Mouse (Mus musculus): ENCODE data around the gene Mogat2.

Mogat2 gene

DNA sequence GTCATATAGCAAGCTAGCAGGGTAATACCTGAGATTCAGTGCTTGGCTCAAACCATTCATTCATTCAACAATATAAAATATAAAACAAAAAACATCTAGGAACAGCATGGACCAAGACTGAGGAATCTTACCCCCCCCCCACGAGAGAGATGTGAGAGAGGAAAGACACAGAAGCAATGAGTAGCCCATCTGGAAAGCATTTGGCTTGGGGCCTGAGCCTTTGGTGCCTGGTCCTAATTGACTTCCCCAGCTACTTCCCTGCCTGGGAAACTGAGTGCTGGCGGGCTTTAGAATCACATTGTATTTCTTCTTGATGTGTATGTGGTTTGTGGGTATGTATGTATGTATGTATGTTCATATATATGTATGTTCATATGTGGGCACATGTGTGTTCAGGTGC, 2.8 kb downstream of the Mogat2 start:
- no peak for DNase-seq (ENCODE audit: low spot score)

DNA sequence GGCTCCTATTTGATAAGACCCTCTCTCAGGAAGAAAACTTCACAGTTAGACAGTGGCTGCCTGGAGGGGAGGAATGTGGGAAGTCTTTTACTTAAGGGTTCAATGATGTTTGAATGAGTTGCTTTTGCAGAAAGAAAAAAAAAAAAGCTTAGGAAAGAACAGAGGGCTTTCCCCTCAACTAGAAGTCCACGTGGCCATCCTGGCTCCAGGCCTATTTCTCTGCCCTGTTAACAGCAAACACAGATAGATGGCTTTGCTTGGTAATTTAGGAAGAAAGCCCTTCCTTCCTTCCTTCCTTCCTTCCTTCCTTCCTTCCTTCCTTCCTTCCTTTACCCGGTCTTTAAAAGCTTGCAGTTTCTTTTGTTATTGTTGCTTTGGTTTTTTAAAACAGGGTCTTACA, 3.5 kb downstream of the Mogat2 start:
- no peak for DNase-seq (ENCODE audit: low spot score)

DNA sequence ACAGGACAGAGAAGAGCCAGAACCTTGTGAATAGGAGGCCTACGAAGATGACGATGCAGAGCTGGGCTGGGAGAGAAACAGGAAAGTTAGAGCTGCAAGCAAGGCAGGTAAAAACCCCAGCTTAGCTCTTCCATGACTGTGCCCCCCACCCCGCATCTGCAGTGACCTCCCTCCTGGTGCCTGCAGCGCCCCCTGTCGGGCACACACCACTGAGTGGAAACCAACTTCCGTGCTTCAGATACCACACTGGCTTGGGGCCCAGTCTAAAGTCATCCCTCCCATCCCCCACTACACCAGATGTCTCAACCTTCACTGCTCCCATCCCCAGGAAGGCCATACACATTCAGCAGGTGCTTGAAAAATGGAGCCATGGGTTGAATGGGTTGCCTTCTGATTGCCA, 5.8 kb downstream of the Mogat2 start:
- no peak for DNase-seq (ENCODE audit: low spot score)

DNA sequence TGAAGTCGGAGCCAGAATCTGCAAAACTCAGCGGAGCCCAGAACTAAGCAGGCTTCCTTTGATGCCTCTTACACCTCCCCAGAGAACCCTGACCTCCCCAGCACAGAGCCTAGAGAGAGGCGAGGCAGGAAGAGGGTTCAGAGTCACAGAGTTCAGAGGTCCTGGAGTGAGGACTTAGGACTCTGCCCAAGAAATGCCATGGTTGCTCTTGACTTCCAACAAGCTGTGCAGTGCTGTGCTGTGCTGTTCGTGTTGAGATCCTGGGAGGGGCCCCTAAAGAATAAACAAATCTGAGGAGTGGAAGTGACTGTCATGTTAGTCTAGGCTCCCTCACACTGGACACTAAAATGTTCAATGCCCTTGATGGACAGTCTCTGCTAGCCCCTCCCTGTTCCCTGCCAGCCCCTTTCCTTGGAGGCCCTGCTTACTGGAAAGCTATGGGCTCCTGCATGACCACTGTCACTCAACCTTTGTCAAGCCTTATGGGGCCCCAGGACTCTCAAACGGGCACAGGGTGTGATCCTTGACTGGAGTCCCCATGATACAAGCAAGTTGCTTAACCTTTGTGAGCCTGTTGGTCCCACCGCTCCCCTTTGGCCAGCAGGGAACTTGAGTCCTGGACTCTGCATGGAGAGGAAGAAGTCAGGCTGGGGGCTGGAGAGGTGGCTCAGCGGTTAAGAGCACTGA, 8.2 kb downstream of the Mogat2 start:
- no peak for DNase-seq (ENCODE audit: low spot score)

DNA sequence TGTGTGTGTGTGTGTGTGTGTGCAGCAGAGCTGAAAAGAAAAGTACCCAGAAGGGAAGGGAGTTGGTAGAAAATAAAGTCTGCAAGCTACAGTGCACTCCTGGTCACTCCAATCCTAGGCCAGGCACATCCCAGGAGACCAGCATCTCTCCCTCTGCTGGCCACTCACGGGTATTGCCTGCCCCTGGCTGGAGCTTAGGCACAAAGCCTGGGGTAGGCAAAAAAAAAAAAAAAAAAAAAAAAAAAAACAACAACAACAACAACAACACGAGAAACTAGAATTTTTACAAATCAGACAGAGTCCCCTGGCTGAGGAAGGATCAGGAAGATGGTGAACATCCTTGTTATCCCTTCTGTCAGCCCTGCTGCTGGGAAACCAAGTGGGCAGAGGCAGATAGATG, 9.0 kb downstream of the Mogat2 start:
- DNase-seq (ENCODE audit: low spot score): no peak

DNA sequence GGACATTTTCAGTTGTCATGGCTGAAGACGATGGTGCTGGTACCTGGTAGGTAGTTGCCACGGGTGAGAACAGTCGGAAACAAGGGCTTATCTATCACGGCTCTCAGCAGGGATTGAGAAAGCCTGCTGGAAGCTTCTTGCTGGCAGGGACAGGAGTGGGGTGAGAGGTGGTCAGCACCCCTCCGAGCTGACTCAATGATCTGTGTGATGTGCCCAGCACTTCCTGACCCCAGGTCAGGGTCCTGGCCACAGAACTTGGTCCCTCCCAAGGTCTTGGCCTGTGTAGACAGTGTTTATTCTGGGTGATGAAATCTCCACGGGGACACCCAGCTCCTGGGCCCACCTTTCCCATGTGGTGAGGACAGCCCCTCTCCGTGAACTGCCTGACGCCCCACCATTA, 9.6 kb downstream of the Mogat2 start:
- no peak for DNase-seq (ENCODE audit: low spot score)

DNA sequence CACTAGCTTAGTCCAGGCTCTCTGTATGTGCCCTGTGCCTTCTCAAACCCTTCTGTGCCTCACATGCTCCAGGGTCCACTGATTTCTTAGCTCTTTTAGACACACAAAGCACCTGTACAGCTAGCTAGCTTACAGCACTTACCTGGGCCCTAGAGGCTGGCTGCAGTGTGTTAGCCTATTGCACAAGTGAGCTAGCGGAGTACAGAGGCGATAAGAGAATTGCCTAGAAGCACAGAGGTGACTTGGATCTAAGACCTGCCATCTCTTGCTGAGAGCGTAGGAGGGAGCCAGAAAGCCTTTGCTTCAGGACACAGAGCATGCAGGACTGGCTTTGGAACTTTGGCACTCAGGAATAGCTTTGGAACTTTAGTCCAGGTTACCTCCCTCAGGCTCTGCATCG, 11.2 kb downstream of the Mogat2 start:
- no peak for DNase-seq (ENCODE audit: low spot score)

DNA sequence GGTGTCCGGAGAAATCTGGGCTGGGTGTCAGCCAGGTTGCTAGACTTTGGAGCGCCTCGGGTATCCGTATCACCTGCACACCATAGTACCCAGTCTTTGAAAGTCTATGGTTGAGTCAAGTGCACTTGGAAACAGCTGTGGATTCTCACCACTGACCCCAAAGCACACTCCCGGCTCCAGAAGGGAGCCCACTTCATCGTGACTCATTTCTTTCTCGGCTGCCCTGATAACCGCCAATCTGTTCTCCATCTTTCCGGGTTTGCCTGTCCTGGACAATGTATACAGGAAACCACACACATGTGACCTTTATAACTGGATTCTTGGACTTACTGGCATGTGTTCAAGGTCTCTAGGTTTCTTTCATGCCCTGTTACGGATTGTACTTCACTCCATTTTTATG, 11.8 kb downstream of the Mogat2 start:
- DNase-seq (ENCODE audit: low spot score): no peak

DNA sequence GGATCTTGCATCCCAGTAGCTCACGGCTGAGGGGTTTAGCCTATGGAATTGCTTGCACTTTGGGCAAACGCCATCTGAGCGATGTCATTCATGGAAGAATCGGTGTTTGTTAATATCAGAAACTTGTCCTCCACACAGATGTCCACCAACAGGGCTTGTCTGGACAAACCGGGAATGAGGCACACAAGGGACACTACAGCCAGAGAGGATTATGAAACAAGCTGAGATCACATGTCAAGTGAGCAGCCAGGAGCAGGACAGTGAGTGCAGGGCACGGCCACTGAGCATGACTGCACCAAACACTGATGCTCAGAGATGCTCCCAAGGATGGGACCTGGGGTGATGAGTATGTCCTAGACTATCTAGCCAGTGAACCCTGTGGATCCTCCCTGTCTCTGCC, 13.0 kb downstream of the Mogat2 start:
- DNase-seq (ENCODE audit: low spot score): no peak

DNA sequence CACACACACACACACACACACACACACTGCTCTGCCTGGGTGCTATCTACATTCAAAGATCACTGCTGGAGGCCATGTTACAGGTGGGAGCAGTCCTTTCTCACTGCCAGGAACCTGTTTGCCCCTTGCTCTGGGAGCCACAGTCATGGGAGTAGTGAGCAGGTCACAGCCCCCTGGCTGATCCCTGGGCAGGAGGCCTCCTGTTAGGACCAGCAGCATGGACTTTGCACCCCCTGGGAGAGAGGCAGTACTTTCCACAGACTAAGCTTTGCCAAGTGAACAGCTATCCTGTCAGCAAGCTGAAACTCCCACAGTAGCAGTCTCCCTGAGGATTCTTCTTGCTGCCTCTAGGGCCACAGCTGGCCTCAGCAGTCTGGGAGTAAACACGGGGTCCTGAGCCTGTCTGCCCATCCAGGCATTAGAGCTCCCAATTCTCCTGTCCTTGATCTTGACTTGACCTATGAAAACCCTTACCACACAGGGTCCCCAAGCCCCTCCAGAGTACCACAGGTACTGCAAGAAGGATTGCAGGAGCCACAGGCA, 13.7 kb downstream of the Mogat2 start:
- DNase-seq (ENCODE audit: low spot score): no peak

DNA sequence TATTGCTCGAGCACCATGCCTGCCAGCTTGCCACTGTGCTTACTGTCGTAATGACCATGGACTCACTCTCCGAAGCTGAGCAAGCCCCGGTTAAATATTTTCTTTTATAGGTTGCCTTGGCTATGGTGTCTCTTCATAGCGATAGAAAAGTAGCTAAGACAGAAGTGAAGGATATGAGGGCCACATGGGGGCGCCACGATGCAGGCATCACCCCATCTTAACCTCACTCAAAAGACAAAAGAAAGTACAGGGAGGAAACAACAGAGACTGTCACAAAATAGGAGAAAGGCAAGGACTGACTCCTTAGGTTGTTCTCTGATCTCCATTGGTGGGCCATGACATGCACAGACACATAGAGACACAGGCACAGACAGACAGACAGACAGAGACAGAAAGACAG, 14.2 kb downstream of the Mogat2 start:
- no peak for DNase-seq (ENCODE audit: low spot score)

DNA sequence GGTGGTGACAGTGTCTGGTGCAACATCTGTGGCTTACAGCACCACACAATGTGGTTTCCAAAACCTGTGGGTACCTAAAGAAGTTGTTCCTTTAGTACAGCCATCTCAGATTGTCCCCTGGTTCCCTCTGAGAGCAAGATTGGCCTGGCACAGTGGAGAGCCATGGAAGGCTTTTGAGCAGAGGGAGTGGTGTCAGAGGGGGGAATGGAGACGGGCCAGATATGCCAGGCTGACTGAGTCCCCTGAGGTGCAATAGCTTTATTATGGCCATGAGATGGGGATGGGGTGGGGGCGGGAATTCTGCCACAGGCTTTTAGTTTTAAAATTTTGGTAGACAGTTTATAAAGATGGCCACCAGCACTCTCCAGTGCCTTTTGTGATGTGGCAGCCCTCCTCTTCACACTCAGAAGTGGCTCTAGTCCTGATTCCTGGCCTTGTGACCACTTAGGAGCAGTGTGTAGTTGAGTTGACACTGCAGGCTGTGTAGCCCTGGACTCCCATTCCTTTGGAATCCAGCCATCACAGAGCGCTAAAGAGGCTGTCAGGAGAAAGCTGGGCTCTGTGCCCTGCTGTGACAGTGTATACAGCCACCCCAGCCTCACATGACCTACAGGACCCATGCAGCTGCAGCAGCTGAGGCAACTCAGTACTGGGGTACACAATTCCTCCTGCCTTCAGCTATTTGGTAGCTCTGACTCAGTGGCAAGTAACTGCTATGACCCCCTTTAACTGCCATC, 20.9 kb downstream of the Mogat2 start:
- DNase-seq (ENCODE audit: low spot score): no peak

DNA sequence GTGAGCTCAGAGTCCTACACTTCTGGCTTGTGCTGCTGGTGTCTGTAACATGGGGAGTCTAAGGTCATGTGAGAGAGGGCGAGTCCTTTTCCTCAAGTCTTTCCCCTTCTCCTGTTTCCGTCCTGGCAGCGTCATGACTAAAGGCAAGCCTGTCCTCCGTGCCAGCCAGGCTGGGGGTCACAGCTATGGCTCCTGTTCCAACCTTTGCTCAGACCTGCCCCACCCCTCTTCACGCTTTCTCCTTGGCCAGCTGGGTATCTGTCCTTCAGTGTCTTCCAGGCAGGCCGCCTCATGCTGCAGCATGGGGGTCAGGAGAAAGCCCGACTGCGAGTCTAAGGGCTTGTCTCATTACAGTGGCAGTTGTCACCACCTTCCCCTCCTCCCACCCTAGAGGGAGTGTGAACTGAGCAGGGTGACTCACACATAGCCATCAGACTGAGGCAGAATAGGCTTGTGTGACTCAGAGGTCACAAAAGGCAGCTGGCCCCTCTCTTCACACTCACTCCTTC, 23.0 kb downstream of the Mogat2 start:
- DNase-seq (ENCODE audit: low spot score): no peak

DNA sequence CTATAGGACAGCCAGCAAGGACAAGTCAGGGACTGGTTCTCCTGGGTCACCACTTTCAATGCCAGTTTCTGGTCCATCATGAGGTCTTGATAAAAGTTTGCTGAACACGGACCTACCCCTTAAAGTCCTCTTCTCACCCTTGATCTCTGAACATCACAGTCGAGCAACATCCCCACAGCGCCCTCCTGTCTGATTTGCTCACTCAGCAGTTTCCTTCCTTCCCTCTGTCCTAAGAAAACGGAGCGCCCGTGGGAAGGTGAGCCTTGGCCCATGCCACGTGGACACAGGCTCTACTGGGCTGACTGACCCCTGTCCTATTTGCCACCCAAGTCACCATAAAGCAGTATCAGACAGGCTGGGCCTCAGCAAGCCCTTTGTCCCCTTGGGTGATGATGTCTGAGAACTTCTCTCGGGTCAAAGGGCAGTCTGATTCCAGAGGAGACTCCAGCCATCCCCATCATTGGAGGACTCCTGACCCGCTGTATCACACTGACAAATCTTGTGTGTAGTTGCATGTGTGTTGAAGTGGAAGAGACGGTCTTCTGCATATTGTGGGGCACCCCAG, 23.7 kb downstream of the Mogat2 start:
- DNase-seq (ENCODE audit: low spot score): no peak

DNA sequence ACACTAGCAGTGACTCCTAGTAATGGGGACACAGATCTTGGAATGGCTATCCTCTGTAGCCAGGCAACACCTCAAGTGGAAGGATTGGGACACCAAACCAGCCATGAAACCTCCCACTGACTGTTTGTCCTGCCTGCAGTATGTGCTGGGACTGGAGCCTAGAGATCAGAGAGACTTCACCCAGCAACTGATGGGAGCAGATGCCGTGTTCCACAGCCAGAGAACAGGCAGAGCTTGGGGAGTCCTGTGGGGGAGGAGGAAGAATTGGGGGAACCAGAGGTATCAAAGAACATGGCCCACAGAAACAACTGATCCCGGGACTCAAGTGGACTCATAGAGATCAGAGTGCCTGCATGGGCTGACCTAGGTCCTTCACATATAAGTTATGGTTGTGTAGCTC, 24.7 kb downstream of the Mogat2 start:
- no peak for DNase-seq (ENCODE audit: low spot score)

DNA sequence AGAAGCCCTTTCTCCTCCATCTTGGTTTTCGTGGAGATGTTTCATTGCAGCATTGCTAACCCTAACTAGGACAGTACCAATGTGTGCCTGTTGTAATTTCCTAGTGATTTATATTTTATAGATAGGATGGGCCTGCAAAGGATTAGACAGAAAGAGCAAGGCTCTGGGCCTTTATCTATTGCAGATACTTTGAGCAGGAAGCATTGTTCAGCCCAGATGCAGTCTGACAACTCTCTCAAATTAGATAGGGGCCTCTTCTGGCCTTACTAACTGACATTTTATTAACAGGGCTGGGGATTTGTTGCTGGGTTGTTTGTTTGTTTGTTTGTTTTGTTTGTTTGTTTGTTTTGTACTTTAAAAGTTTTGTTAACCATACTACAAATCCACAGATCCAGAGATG, 25.4 kb downstream of the Mogat2 start:
- DNase-seq (ENCODE audit: low spot score): no peak

DNA sequence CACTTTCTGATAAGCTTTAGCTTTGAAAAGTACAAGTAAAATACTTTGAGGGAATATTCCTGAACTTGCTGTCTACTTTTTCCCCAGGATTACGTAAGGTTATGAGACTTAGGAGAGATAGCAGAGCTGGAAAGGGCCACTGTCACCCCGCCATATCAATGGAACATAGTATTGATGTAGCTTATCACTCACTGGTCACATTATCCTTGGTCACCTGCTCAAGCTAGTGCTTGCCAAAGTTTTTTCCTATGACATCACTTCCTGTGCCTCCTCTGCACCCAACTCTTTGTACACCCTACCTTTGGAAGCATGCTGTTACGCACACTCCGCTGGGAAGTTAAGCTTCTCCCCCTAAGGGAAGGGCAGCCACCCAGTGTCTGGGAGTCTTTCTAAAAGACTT, 29.7 kb downstream of the Mogat2 start:
- no peak for DNase-seq (ENCODE audit: low spot score)

DNA sequence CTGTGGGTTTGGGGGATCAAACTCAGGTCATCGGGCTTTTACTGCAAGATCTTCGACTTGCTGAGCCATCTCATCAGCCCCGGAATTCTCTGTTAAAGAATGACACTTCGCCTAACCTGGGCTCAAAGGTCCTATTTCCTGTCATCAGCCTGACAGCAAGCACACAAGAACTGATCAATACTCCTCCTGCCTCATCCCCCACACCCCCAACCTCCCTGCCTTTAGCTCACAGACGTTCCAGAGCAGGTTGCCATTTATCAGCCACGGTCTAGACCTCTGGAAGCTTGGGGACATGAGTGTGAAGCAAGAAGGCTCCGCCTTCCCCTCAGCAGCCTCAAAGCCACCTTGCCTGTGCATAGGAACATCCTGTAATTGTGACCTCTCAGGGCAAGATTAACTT, 32.1 kb downstream of the Mogat2 start:
- DNase-seq (ENCODE audit: low spot score): no peak

DNA sequence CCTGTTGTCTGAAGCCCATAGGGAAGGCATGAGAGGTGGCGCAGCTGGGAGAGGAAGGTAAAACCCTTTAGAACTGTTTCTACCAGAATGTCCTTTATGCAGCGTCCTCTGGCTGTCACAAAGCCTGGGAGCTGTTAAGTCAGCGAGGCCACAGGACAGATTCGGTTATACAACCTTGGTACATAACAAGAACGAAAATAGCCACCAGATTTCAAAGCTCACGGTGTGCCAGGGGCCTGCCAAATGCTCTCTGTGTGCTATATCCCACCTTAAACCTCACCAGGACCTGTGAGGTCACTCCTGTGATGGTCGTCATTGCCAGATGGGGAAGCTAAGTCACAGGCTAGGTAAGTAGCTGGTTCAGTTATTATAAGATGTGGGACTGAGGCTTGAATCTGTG, 36.3 kb downstream of the Mogat2 start:
- no peak for DNase-seq (ENCODE audit: low spot score)

DNA sequence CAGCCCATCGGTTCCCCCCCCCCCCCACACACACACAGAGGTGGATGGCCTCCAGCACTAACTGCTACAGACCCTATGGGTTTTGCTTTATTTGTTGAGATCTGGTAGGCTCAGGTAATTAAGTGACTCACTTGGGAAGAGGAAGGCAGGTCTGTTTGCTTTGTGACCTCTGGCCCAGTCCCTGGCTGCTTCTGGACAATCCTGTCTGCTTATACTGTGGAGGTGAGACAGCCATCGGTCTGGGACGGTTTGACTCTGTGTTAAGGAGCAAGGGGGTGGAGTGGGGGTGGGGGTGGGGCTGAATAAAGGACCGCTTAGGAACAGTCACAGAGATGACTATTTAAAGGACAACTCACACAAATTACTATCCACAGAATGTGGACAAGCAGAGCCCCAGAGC, 38.1 kb downstream of the Mogat2 start:
- DNase-seq (ENCODE audit: low spot score): no peak

DNA sequence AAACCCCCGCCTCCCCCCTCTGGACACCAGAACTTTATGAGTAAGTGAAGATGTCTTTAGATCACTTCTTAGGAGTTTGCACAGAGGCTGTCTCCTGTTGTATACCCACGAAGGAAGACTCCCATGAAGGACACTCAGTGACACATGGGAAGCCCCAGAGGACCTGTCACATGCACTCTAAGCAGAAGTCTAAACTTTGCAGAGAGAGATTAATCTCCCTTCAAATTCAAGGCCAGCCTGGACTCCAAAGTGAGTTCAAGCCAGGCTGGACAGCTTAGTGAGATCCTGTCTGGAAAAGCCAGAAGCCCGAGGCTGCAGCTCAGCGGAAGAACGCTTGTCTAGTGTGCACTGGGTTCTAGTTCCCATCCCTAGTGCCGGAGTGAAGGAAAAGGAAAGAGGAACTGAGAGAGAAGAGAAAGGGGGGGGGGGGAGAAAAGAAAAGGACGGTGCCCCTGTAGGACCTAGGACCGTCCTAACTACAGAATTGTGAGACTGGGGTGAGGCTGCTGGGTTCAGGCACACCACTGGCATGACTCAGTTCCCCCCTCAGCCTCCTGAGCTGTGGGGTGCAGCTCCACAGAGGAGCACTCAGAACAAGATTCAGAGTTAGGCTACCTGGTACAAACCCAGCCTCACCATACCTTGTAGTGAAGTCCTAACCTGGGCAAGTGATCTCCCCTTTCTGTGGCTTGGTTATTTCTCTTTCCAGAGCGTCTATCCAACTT, 38.8 kb downstream of the Mogat2 start:
- no peak for DNase-seq (ENCODE audit: low spot score)

DNA sequence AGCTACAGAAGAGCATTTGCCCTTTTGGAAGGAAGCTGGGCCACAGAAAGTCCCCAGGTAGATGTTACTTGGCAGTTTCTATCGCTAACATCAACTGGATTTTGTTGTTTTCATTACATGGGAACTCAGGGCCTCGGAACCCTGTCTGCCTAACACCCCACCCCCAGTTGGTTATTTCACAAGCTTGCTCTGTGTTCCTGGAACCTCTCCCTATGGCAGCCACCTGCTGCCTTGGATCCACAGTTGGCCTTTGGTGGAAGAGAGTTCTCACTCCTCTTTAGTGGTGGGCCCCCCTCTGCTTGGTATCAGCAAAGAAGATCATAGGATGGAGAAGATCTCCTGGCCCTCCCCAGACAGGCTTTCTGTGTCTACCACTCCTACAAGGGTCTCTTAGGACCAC, 39.6 kb downstream of the Mogat2 start:
- no peak for DNase-seq (ENCODE audit: low spot score)

DNA sequence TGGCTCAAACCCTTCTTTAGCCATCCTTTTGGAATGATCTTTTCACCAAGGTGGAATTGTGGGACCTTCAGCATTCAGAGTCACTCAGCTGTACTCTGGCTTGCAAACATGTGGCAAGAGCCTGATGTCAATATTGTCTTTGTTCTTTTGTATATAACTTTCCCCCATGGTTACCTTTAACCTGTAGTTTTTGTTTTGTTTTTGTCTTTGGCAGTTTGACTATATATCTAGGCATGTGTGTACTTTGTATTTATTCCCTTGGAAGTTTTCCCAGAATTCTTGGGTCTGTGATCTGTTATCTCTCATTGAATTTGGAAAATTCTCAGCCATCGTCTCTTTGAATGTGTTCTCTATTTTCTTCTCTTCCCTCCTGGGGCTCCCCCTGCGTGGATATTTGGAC, 43.9 kb downstream of the Mogat2 start:
- no peak for DNase-seq (ENCODE audit: low spot score)

Data from urinary bladder, postnatal 10 days (tissue).